Mouse (Mus musculus): ENCODE measurements around the gene Gm28539. TPM values are rescaled to one million over a fixed set of nuclear protein-coding genes. Genes with fewer than 3 reads are reported as not detected.

Gm28539 gene
- polyA plus RNA-seq, 1 experiment from 2014 or later: not detected

DNA sequence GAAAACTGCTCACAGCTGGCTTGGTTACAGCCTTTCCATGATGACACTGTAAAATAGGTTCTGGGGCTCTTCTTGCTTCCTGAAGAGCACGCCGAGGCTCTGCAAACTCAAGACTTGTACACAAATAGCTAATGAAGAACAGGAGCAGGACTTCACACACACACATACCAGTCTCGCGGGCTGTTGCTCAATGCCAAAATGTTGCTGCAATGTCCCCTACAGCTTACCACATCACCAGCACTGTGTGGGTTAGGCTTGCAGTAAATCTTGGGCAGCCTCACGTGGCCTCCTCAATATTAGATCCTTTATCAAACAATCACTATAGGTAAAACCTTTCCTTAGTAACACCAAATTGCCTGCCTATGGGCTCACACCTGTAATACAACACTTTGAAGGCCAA, 27.4 kb upstream of the Gm28539 start:
- no peak for ATAC-seq (ENCODE audit: low FRiP score)
- H3K4me3 ChIP-seq (ENCODE audit: low read depth, low read length): no peak overlapping the region

GRCm38 (mm10) chr16:18811032-18811431, 25.4 kb upstream of the Gm28539 start:
- no peak; the same call in 1 of the 2 replicates for ATAC-seq (ENCODE audit: low FRiP score)
- H3K4me3 ChIP-seq (ENCODE audit: low read depth, low read length): peak overlapping the region; percentile 67
- no peak overlapping the region for H3K27ac ChIP-seq (ENCODE audit: low read depth, low read length)

More for the DNA sequence above, 27.4 kb upstream of the Gm28539 start:
- Histone ChIP-seq H3K4me1 (ENCODE audit: control insufficient read depth, insufficient read depth, low read length) (peaks cover 9% of the 10 kb centered on the region), H3K27me3 (ENCODE audit: control insufficient read depth, insufficient read depth, low read length) (no peaks in the 10 kb centered on the region), H3K36me3 (ENCODE audit: control insufficient read depth, insufficient read depth, low read length) (peaks cover 24% of the 10 kb centered on the region), H3K27ac (ENCODE audit: low read depth, low read length) (no peak overlapping the region), H3K9me3 (ENCODE audit: control insufficient read depth, low read length) (no peaks in the 10 kb centered on the region), H3K9ac (ENCODE audit: low read length) (no peak overlapping the region; the same call in 1 of the 2 replicates), H3K4me2 (no peak overlapping the region)
- no peak for DNase-seq (ENCODE audit: low spot score, missing footprints)
- WGBS: 96% methylated on average over 5 of the region's 5 CpGs

GRCm38 (mm10) chr16:18811468-18812384, 24.7 kb upstream of the Gm28539 start, which contains the start of the genes Ufd1 and Cdc45:
Gene Ufd1, plus strand, starts transcription at chr16:18811779.
Gene Cdc45, minus strand, starts transcription at chr16:18811987.
- peak within 1 kb of the TSS; percentile 67 for H3K4me3 ChIP-seq (ENCODE audit: low read depth, low read length)
- H3K36me3 ChIP-seq (ENCODE audit: control insufficient read depth, insufficient read depth, low read length): peaks cover 28% of the 10 kb centered on the region
- peak; percentile 99 for DNase-seq (ENCODE audit: low spot score, missing footprints)
- H3K9ac ChIP-seq (ENCODE audit: low read length): peak within 1 kb of the TSS; percentile 57
- WGBS: under 1% methylated on average over 42 of the region's 42 CpGs
- no peaks in the 10 kb centered on the region for H3K9me3 ChIP-seq (ENCODE audit: control insufficient read depth, low read length)
- no peaks in the 10 kb centered on the region for H3K27me3 ChIP-seq (ENCODE audit: control insufficient read depth, insufficient read depth, low read length)
- H3K27ac ChIP-seq (ENCODE audit: low read depth, low read length): no peak within 1 kb of the TSS; the same call in 1 of the 2 replicates
- peak within 1 kb of the TSS; percentile 82 for H3K4me2 ChIP-seq
- peaks cover 9% of the 10 kb centered on the region for H3K4me1 ChIP-seq (ENCODE audit: control insufficient read depth, insufficient read depth, low read length)
- peak; percentile 95 for ATAC-seq (ENCODE audit: low FRiP score)

More at GRCm38 (mm10) chr16:18811032-18811431, 25.4 kb upstream of the Gm28539 start:
- Histone ChIP-seq H3K36me3 (ENCODE audit: control insufficient read depth, insufficient read depth, low read length) (peaks cover 25% of the 10 kb centered on the region), H3K4me1 (ENCODE audit: control insufficient read depth, insufficient read depth, low read length) (peaks cover 9% of the 10 kb centered on the region), H3K9ac (ENCODE audit: low read length) (peak overlapping the region; percentile 57), H3K27me3 (ENCODE audit: control insufficient read depth, insufficient read depth, low read length) (no peaks in the 10 kb centered on the region), H3K4me2 (peak overlapping the region; percentile 82), H3K9me3 (ENCODE audit: control insufficient read depth, low read length) (no peaks in the 10 kb centered on the region)
- no peak for DNase-seq (ENCODE audit: low spot score, missing footprints)
- whole genome bisulfite sequencing: 6% methylated on average over 5 of the region's 5 CpGs

DNA sequence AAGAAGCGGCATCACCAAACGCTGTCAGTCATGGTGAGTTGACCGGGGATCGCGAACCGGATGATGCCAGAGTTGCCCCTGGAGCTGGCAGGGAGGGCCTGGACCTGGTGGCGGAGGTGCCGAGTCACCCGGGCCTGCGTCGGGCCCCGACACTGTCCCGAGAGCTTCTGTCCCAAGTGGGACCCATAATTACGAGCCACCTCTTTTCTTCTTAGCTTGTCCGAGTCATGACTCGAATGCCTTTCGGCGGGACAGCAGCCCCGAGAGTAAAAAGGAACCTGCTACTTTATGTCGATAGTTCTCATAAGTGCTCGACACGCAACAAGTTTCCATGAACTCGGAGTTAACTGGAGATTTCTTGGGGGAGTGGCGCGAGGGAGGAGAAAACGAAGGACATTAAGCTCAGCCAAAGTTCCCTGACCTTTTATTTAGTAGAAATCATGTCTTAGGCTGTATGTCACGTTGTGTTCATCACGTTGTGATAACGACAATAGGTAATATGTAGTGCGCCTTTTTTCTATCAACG, 23.9 kb upstream of the Gm28539 start:
- peak overlapping the region; percentile 67 for H3K4me3 ChIP-seq (ENCODE audit: low read depth, low read length)
- H3K36me3 ChIP-seq (ENCODE audit: control insufficient read depth, insufficient read depth, low read length): peaks cover 29% of the 10 kb centered on the region
- H3K27me3 ChIP-seq (ENCODE audit: control insufficient read depth, insufficient read depth, low read length): no peaks in the 10 kb centered on the region
- peak overlapping the region; percentile 57 for H3K9ac ChIP-seq (ENCODE audit: low read length)
- H3K27ac ChIP-seq (ENCODE audit: low read depth, low read length): no peak overlapping the region
- WGBS: 3% methylated on average over 31 of the region's 31 CpGs
- ATAC-seq (ENCODE audit: low FRiP score): peak; percentile 66; the same call in 1 of the 2 replicates
- no peaks in the 10 kb centered on the region for H3K9me3 ChIP-seq (ENCODE audit: control insufficient read depth, low read length)
- no peak for DNase-seq (ENCODE audit: low spot score, missing footprints)
- peak overlapping the region; percentile 82 for H3K4me2 ChIP-seq
- H3K4me1 ChIP-seq (ENCODE audit: control insufficient read depth, insufficient read depth, low read length): peaks cover 9% of the 10 kb centered on the region

DNA sequence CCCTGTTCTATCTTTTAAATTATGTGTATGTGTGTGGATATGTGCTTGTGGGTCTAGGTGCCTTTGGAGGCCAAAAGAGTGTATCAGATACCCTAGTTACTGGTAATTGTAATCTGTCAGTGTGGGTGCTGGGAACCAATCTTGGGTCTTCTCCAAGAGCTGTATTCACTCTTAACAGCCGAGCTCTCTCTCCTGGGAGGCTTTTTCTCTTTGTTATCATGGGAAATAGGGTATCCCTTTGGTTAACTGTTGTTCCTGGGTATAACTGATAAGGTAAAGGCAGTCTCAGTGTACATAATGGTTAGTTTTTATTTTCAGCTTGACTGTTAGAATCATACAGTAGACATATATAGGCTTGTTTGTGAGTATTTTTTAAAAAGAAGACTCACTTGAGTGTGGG, 14.0 kb upstream of the Gm28539 start:
- no peak overlapping the region for H3K27ac ChIP-seq (ENCODE audit: low read depth, low read length)
- H3K4me1 ChIP-seq (ENCODE audit: control insufficient read depth, insufficient read depth, low read length): no peaks in the 10 kb centered on the region
- no peaks in the 10 kb centered on the region for H3K9me3 ChIP-seq (ENCODE audit: control insufficient read depth, low read length)
- peaks cover 46% of the 10 kb centered on the region for H3K36me3 ChIP-seq (ENCODE audit: control insufficient read depth, insufficient read depth, low read length)
- no peak for DNase-seq (ENCODE audit: low spot score, missing footprints)
- no peak for ATAC-seq (ENCODE audit: low FRiP score)
- 85% methylated on average over 1 of the region's 1 CpGs for WGBS
- no peaks in the 10 kb centered on the region for H3K27me3 ChIP-seq (ENCODE audit: control insufficient read depth, insufficient read depth, low read length)
- H3K9ac ChIP-seq (ENCODE audit: low read length): no peak overlapping the region
- H3K4me3 ChIP-seq (ENCODE audit: low read depth, low read length): no peak overlapping the region
- H3K4me2 ChIP-seq: no peak overlapping the region

- H3K4me2 ChIP-seq: no peak overlapping the region
- no peaks in the 10 kb centered on the region for H3K4me1 ChIP-seq (ENCODE audit: control insufficient read depth, insufficient read depth, low read length)
- no peaks in the 10 kb centered on the region for H3K27me3 ChIP-seq (ENCODE audit: control insufficient read depth, insufficient read depth, low read length)
- peaks cover 47% of the 10 kb centered on the region for H3K36me3 ChIP-seq (ENCODE audit: control insufficient read depth, insufficient read depth, low read length)
- no peak for ATAC-seq (ENCODE audit: low FRiP score)
- no peak overlapping the region for H3K27ac ChIP-seq (ENCODE audit: low read depth, low read length)
- H3K4me3 ChIP-seq (ENCODE audit: low read depth, low read length): no peak overlapping the region
- H3K9ac ChIP-seq (ENCODE audit: low read length): no peak overlapping the region
- H3K9me3 ChIP-seq (ENCODE audit: control insufficient read depth, low read length): no peaks in the 10 kb centered on the region
- WGBS: 73% methylated on average over 4 of the region's 4 CpGs
- DNase-seq (ENCODE audit: low spot score, missing footprints): no peak
Measured at GRCm38 (mm10) chr16:18822925-18823324, 13.5 kb upstream of the Gm28539 start.

DNA sequence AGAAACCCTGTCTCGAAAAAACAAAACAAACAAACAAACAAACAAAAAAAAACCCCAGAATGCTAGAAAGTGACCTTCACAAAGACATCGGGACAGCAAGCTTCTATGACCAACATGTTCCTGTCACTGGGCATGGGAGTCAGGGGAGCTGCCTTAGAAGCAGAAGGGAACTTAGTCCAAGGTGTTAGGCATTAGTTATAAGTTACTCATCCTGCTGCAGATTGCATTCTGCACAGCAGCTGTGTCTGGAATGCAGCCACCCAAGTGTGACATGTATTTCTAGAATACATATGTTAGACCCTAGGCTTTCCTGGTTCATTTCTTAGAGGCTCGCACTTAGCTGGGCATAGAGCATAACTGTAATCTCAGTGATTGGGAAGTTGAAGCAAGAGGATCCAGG, 7.8 kb upstream of the Gm28539 start:
- H3K36me3 ChIP-seq (ENCODE audit: control insufficient read depth, insufficient read depth, low read length): peaks cover 28% of the 10 kb centered on the region
- no peak overlapping the region for H3K4me2 ChIP-seq
- H3K9me3 ChIP-seq (ENCODE audit: control insufficient read depth, low read length): no peaks in the 10 kb centered on the region
- WGBS: 94% methylated on average over 3 of the region's 3 CpGs
- H3K4me3 ChIP-seq (ENCODE audit: low read depth, low read length): no peak overlapping the region
- ATAC-seq (ENCODE audit: low FRiP score) (no peak), DNase-seq (ENCODE audit: low spot score, missing footprints) (no peak)
- H3K4me1 ChIP-seq (ENCODE audit: control insufficient read depth, insufficient read depth, low read length): no peaks in the 10 kb centered on the region
- H3K27ac ChIP-seq (ENCODE audit: low read depth, low read length): no peak overlapping the region
- no peaks in the 10 kb centered on the region for H3K27me3 ChIP-seq (ENCODE audit: control insufficient read depth, insufficient read depth, low read length)
- no peak overlapping the region for H3K9ac ChIP-seq (ENCODE audit: low read length)

- Histone ChIP-seq H3K27me3 (ENCODE audit: control insufficient read depth, insufficient read depth, low read length) (no peaks in the 10 kb centered on the region), H3K27ac (ENCODE audit: low read depth, low read length) (no peak overlapping the region), H3K9me3 (ENCODE audit: control insufficient read depth, low read length) (no peaks in the 10 kb centered on the region), H3K9ac (ENCODE audit: low read length) (no peak overlapping the region), H3K36me3 (ENCODE audit: control insufficient read depth, insufficient read depth, low read length) (peaks cover 27% of the 10 kb centered on the region), H3K4me2 (no peak overlapping the region), H3K4me3 (ENCODE audit: low read depth, low read length) (no peak overlapping the region), H3K4me1 (ENCODE audit: control insufficient read depth, insufficient read depth, low read length) (no peaks in the 10 kb centered on the region)
- DNase-seq (ENCODE audit: low spot score, missing footprints) (no peak), ATAC-seq (ENCODE audit: low FRiP score) (no peak)
- WGBS: 94% methylated on average over 6 of the region's 6 CpGs
Measured at GRCm38 (mm10) chr16:18829102-18829501, 7.3 kb upstream of the Gm28539 start.

DNA sequence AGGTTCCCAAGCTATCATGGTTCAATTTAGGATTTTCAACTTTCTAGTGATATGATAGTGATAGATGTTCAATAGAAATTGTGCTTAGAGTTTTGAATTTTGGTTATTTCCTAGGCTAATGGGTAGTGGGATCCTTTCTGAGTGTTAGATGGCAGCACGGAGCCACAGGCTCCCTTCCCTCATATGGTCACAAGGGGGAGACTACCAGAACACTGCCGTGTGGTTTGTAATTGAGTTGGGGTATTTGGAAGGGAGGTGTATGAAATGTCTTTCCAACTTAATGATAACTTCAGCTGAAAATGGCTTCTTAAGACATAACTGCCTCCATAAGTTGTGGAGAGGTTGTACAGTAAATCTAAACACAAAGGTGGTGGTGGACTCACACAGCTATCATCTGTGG, 2.9 kb upstream of the Gm28539 start:
- H3K4me2 ChIP-seq: no peak overlapping the region
- no peak overlapping the region for H3K27ac ChIP-seq (ENCODE audit: low read depth, low read length)
- H3K27me3 ChIP-seq (ENCODE audit: control insufficient read depth, insufficient read depth, low read length): no peaks in the 10 kb centered on the region
- WGBS: 68% methylated on average over 2 of the region's 2 CpGs
- DNase-seq (ENCODE audit: low spot score, missing footprints) (peak; percentile 44), ATAC-seq (ENCODE audit: low FRiP score) (no peak)
- peaks cover 15% of the 10 kb centered on the region; the same call in 1 of the 2 replicates for H3K36me3 ChIP-seq (ENCODE audit: control insufficient read depth, insufficient read depth, low read length)
- H3K9ac ChIP-seq (ENCODE audit: low read length): no peak overlapping the region
- H3K4me1 ChIP-seq (ENCODE audit: control insufficient read depth, insufficient read depth, low read length): 0 out of 2 replicates have a peak, but pooled peaks cover 2% of the 10 kb centered on the region
- H3K4me3 ChIP-seq (ENCODE audit: low read depth, low read length): no peak overlapping the region
- no peaks in the 10 kb centered on the region for H3K9me3 ChIP-seq (ENCODE audit: control insufficient read depth, low read length)
